Mouse (Mus musculus): Measurements from ENCODE around the gene Slc34a3.

GRCm38 (mm10) chr2:25264286-25264660 lies 30.1 kb upstream of the Slc34a3 start:
- TF ChIP-seq HCFC1 (IDR thresholded peaks at IDR 0.05; ENCODE audit: borderline replicate concordance, insufficient read depth, low read length): no peak
- TF ChIP-seq MAFK (IDR thresholded peaks at IDR 0.05; ENCODE audit: insufficient read depth, low read depth, low read length): no peak
- TF ChIP-seq CHD2 (IDR thresholded peaks at IDR 0.05; ENCODE audit: low read depth, low read length): no peak
- no peak for TF ChIP-seq ZNF384 (IDR thresholded peaks at IDR 0.05; ENCODE audit: low read depth, low read length)

Measured in ES-E14 (cell line).